Mouse (Mus musculus) intestine, embryonic 16.5 days (tissue): Measurements from ENCODE around the gene Tmx4. TPM values are rescaled to one million over a fixed set of nuclear protein-coding genes. Genes with fewer than 3 reads are reported as not detected.
"Not testable (repeated sequence)": the region's sequence is repeated elsewhere in the genome, so short reads cannot be mapped to it uniquely, and the experiment has no call there.

Experiments
- ATAC-seq: fragments of 200-750 bp; cut with Nextera tagmentation; 2 replicates; pipeline ENCODE4 v1.8.0; 2017; ENCODE audit warnings: moderate TSS enrichment, moderate library complexity
- H3K27ac ChIP-seq: fragments of 300-500 bp; sonication (generic); 2 replicates; pipeline ENCODE4 v1.5.1; 2014; ENCODE audit warnings: mild to moderate bottlenecking, low read length
- H3K27me3 ChIP-seq: fragments of 300-500 bp; sonication (generic); replicated peaks from 2 replicates; pipeline ENCODE4 v1.6.1; 2014; ENCODE audit warnings: low read length, control low read depth, mixed read lengths; ENCODE audit not compliant: control insufficient read depth, insufficient read depth
- H3K36me3 ChIP-seq: fragments of 300-500 bp; sonication (generic); 2 replicates; pipeline ENCODE4 v1.6.1; 2014; ENCODE audit warnings: low read length, control low read depth; ENCODE audit not compliant: control insufficient read depth, insufficient read depth
- H3K4me1 ChIP-seq: fragments of 300-500 bp; sonication (generic); 2 replicates; pipeline ENCODE4 v1.6.1; 2014; ENCODE audit warnings: low read length, control low read depth, mixed read lengths; ENCODE audit not compliant: control insufficient read depth, insufficient read depth
- H3K4me2 ChIP-seq: fragments of 300-500 bp; sonication (generic); 2 replicates; pipeline ENCODE4 v1.6.1; 2014; ENCODE audit warnings: low read depth, low read length, control low read depth
- H3K4me3 ChIP-seq: fragments of 300-500 bp; sonication (generic); 2 replicates; pipeline ENCODE4 v1.5.1; 2014; ENCODE audit warnings: mild to moderate bottlenecking, low read length
- H3K9ac ChIP-seq: fragments of 300-500 bp; sonication (generic); 2 replicates; pipeline ENCODE4 v1.6.1; 2014; ENCODE audit warnings: low read depth, low read length
- H3K9me3 ChIP-seq: fragments of 300-500 bp; sonication (generic); 2 replicates; pipeline ENCODE4 v1.6.1; 2016; ENCODE audit warnings: low read length, control low read depth; ENCODE audit not compliant: control insufficient read depth
- WGBS: fragments of 180-500 bp; shearing (Covaris S2); extraction: QIAGEN DNeasy Blood & Tissue Kit; methylation state at CpG from one replicate; pipeline ENCODE4 v1.1.7; 2014; 5-methylcytosine and 5-hydroxymethylcytosine counted together
- polyA plus RNA-seq: library from polyadenylated mRNA; unstranded; fragments of >200 nt; fragmentation: Nextera tagmentation; extraction: Ambion mirVana; gene quantifications from 2 replicates; pipeline ENCODE4 v1.2.1, GENCODE M21; 2015

Tmx4 gene
- polyA plus RNA-seq, 1 experiment from 2014 or later, result 9.7 TPM

GRCm38 (mm10) chr2:134654668-134655067 is 10.7 kb upstream of the Tmx4 start:
- H3K4me3 ChIP-seq, result no peak overlapping the region
- H3K36me3 ChIP-seq, result no peaks in the 10 kb centered on the region
- H3K9me3 ChIP-seq, result no peaks in the 10 kb centered on the region
- no peak overlapping the region for H3K9ac ChIP-seq
- H3K4me2 ChIP-seq, result no peak overlapping the region
- H3K4me1 ChIP-seq, result no peaks in the 10 kb centered on the region
- no peak for ATAC-seq
- no peak overlapping the region for H3K27ac ChIP-seq
- no peaks in the 10 kb centered on the region for H3K27me3 ChIP-seq

- no peaks in the 10 kb centered on the region for H3K9me3 ChIP-seq
- WGBS, result 80% methylated on average over 5 of the region's 5 CpGs
Measured at GRCm38 (mm10) chr2:134652759-134653158, 8.8 kb upstream of the Tmx4 start.

DNA sequence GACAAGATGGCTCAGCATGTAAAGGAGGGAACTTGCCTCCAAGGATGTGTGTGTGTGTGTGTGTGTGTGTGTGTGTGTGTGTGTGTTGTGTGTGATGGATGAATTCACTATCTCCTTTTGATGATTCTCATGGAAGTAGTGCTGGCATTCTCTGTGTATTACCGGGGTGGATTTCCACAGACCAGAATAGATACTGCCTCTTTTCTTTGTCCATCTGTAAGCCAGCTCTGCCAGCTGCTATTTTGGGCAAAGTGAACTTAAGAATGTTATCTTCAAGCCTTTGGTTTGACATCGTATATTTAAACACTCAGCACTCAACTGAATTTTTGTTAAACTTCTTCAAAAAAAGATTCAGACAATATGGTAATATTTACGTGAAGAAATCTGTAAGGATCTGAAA is 5.1 kb upstream of the Tmx4 start:
- 69% methylated on average over 3 of the region's 3 CpGs for WGBS
- no peak overlapping the region for H3K4me3 ChIP-seq
- no peak for ATAC-seq
- H3K27ac ChIP-seq, result no peak overlapping the region
- no peaks in the 10 kb centered on the region for H3K4me1 ChIP-seq
- no peaks in the 10 kb centered on the region for H3K9me3 ChIP-seq
- no peak overlapping the region for H3K4me2 ChIP-seq
- no peak overlapping the region for H3K9ac ChIP-seq
- no peaks in the 10 kb centered on the region for H3K36me3 ChIP-seq
- no peaks in the 10 kb centered on the region for H3K27me3 ChIP-seq

More at GRCm38 (mm10) chr2:134652759-134653158, 8.8 kb upstream of the Tmx4 start:
- H3K9ac ChIP-seq, result no peak overlapping the region
- H3K27me3 ChIP-seq, result no peaks in the 10 kb centered on the region
- no peak overlapping the region for H3K4me2 ChIP-seq
- H3K27ac ChIP-seq, result no peak overlapping the region
- ATAC-seq, result no peak
- no peak overlapping the region for H3K4me3 ChIP-seq
- H3K36me3 ChIP-seq, result no peaks in the 10 kb centered on the region
- no peaks in the 10 kb centered on the region for H3K4me1 ChIP-seq

- no peak overlapping the region for H3K4me2 ChIP-seq
- no peaks in the 10 kb centered on the region for H3K36me3 ChIP-seq
- no peak overlapping the region for H3K27ac ChIP-seq
- no peak overlapping the region for H3K9ac ChIP-seq
- H3K4me1 ChIP-seq, result peaks cover 6% of the 10 kb centered on the region
- ATAC-seq, result no peak
- no peaks in the 10 kb centered on the region for H3K27me3 ChIP-seq
- 66% methylated on average over 3 of the region's 3 CpGs for WGBS
- H3K4me3 ChIP-seq, result no peak overlapping the region
- H3K9me3 ChIP-seq, result no peaks in the 10 kb centered on the region
Measured at GRCm38 (mm10) chr2:134645752-134646151, 1.8 kb upstream of the Tmx4 start.

DNA sequence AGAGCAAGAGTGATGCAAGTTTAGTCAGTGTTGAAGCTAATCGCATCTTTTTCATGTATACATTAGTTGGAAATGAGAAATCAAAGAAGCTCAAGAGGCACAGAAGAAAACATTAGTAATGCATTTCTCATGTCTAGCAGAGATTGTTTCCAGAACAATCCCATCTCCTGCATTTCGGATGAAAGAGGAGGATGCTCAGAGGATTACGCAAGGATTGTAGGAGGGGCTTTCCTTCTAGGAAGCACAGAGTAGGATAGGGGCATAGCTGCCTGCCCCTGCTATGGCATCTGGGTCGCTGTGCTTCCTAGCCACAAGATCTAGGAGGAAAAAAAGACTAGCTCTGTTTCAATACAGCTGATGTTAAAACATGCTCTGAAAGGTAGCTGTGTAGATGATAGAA is 1.2 kb upstream of the Tmx4 start:
- Histone ChIP-seq H3K9ac (no peak overlapping the region), H3K9me3 (no peaks in the 10 kb centered on the region), H3K36me3 (no peaks in the 10 kb centered on the region), H3K4me3 (no peak overlapping the region), H3K4me1 (peaks cover 6% of the 10 kb centered on the region), H3K27me3 (no peaks in the 10 kb centered on the region), H3K4me2 (no peak overlapping the region), H3K27ac (no peak overlapping the region)
- no peak for ATAC-seq
- WGBS, result 44% methylated on average over 4 of the region's 4 CpGs

DNA sequence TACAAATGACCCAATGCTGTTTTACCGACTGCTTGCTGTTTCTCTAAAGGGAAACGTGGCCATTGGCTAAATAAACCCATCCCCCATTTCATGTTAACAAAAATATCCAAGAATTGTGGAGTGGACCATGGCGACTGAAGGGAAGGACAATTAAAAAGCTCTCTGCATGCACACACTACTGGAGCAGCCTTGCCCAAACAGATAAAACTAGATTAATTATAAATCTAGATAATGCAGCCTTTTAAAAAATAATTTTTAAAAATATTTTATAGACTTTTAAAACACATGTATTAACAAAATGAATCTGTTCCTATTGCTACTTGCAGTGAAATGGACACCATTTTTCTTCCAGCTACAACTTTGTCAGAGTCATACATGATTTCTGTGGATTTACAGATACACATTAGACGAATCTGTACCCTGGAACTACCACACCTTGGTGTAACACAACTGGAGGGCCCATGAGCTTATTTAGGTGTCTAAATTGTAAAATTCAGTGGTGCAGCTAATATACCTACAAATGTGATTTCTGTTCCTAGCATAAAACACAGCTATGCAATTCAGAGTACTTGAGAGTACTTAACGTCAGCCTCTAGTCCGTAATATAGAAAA is 462 bp upstream of the Tmx4 start:
- Histone ChIP-seq H3K9me3 (no peaks in the 10 kb centered on the region), H3K4me3 (no peak overlapping the region), H3K27ac (peak overlapping the region; percentile 18; the same call in 1 of the 2 replicates), H3K4me1 (peaks cover 6% of the 10 kb centered on the region), H3K27me3 (no peaks in the 10 kb centered on the region), H3K4me2 (peak overlapping the region; percentile 30; the same call in 1 of the 2 replicates), H3K36me3 (no peaks in the 10 kb centered on the region), H3K9ac (no peak overlapping the region)
- 28% methylated on average over 6 of the region's 6 CpGs for WGBS
- no peak for ATAC-seq

DNA sequence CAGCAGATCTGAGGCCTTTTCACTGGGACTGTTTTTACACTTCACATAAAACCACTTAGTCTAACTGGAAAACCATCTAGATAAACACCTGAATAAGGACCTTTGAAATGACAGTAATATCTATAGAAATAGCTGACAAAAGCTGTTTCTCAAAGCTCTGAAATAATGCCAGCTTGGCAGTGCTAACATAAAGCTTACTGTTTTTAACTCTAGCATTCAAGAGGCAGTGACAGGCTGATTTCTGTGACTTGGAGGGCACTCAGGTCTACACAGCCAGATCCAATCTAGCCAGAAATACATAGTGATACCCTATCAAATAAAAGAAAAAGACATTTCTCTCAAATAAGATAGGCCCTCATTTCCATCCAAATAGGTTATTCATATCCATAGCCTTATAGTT is 1.6 kb downstream of the Tmx4 start:
- no peak for ATAC-seq

DNA sequence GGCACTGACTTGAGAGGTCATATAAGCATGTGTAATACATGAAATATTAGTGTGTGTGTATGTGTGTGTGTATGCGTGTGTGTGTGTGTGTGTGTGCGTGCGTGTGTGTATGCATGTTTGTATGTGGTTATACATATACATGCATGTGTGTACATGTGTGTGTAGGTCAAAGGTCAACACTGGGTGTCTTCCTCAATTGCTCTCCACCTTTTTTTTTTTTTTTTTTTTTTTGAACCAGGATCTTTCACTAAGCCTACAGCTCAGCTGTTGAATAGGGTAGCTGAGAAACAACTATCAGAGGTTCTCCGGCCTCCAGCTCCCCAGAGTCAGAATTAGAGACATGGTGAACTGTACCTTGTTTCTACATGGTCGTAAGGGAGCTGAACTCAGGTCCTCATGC is 2.6 kb downstream of the Tmx4 start:
- Histone ChIP-seq H3K4me3 (no peak overlapping the region), H3K9ac (no peak overlapping the region), H3K27ac (no peak overlapping the region), H3K9me3 (no peaks in the 10 kb centered on the region), H3K36me3 (no peaks in the 10 kb centered on the region), H3K4me1 (peaks cover 6% of the 10 kb centered on the region), H3K27me3 (no peaks in the 10 kb centered on the region), H3K4me2 (no peak overlapping the region)
- no peak for ATAC-seq
- 90% methylated on average over 5 of the region's 5 CpGs for WGBS

More for the DNA sequence above, 1.6 kb downstream of the Tmx4 start:
- H3K4me2 ChIP-seq, result no peak overlapping the region
- no peaks in the 10 kb centered on the region for H3K36me3 ChIP-seq
- no peak overlapping the region for H3K9ac ChIP-seq
- H3K4me3 ChIP-seq, result no peak overlapping the region
- H3K4me1 ChIP-seq, result peaks cover 6% of the 10 kb centered on the region
- no peaks in the 10 kb centered on the region for H3K9me3 ChIP-seq
- H3K27me3 ChIP-seq, result no peaks in the 10 kb centered on the region
- H3K27ac ChIP-seq, result no peak overlapping the region

GRCm38 (mm10) chr2:134640398-134640797 is 3.5 kb downstream of the Tmx4 start:
- Histone ChIP-seq H3K36me3 (no peaks in the 10 kb centered on the region), H3K4me3 (no peak overlapping the region), H3K9ac (no peak overlapping the region), H3K4me2 (no peak overlapping the region), H3K9me3 (no peaks in the 10 kb centered on the region), H3K27me3 (no peaks in the 10 kb centered on the region), H3K4me1 (peaks cover 6% of the 10 kb centered on the region), H3K27ac (no peak overlapping the region)
- no peak for ATAC-seq
- 86% methylated on average over 1 of the region's 1 CpGs for WGBS

- WGBS, result 92% methylated on average over 1 of the region's 2 CpGs
- not testable (repeated sequence) for ATAC-seq, H3K27ac ChIP-seq
Measured at GRCm38 (mm10) chr2:134628541-134628940, 15.4 kb downstream of the Tmx4 start.

More at GRCm38 (mm10) chr2:134628541-134628940, 15.4 kb downstream of the Tmx4 start:
- not testable (repeated sequence) for H3K9me3 ChIP-seq, H3K4me3 ChIP-seq, H3K27me3 ChIP-seq, H3K4me1 ChIP-seq, H3K4me2 ChIP-seq, H3K9ac ChIP-seq, H3K36me3 ChIP-seq
